Mouse (Mus musculus): ENCODE measurements at regions not wholly inside any gene's neighbourhood (a gene's known extent, or its start where the extent isn't known, plus 50 kb on each side); places are given as distances from the start of the nearest gene placed in this dataset.

DNA sequence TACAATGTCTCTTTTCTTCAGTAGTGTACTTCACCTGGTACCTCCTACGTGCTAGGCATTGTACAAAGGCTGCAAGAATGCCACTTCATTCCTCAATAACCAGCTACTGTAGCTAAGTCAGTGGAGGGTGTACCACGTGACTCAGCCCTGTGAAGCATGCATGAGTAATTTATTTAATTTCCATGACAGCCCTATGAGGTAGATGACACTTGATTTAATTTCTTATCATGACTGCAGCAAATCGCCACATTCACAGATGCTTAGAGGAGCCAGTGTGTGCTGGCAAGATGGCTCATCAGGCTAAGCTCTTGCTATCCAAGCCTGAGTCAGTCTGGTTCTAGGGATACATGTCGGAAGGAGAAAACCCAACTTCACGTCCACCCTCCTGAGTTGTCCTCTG is 642.0 kb upstream of the Tmem132c start:
- 80% methylated on average over 5 of the region's 5 CpGs for WGBS
- intact Hi-C loops (cut with DNase I) = no loop called here
- TF ChIP-seq POLR2A (IDR thresholded peaks at IDR 0.05; ENCODE audit: insufficient read depth, low read depth, low read length) (no peak), EP300 (IDR thresholded peaks at IDR 0.05; ENCODE audit: insufficient read depth, low read depth, low read length) (no peak), CTCF (IDR thresholded peaks at IDR 0.05) (no peak)
- no peak overlapping the region for H3K9ac ChIP-seq (ENCODE audit: low read depth, low read length)
- no peak for DNase-seq
- no peaks in the 10 kb centered on the region for H3K79me2 ChIP-seq (replicated peaks; ENCODE audit: control insufficient read depth, insufficient read depth, low read length)
- no peak overlapping the region for H3K4me3 ChIP-seq
- H3K27me3 ChIP-seq (ENCODE audit: control insufficient read depth, insufficient read depth, low read length) = no peaks in the 10 kb centered on the region
- H3K4me1 ChIP-seq (ENCODE audit: control insufficient read depth, insufficient read depth, low read length) = no peaks in the 10 kb centered on the region
- no peaks in the 10 kb centered on the region for H3K36me3 ChIP-seq (ENCODE audit: control insufficient read depth, insufficient read depth, low read length)
- H3K27ac ChIP-seq = no peak overlapping the region

DNA sequence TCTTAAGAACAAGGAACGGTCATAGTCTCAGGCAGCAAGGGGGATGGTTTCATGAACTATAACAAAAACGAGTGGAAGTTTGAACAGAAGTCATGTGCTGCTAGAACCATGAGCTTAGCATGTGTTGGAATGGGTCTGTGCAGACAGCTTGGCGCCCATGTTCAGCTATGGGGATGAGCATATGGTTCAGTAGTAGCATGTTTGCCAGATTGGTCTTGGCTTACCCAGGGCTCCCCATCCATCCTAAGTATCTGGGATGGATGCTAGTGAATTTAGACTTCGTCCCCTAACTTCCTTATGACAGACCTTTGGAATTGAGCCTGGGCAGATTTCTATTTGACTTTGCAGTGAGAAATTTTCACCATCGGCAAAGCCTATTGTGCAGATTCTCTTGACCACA is 634.9 kb upstream of the Tmem132c start:
- Histone ChIP-seq H3K79me2 (replicated peaks; ENCODE audit: control insufficient read depth, insufficient read depth, low read length) (no peaks in the 10 kb centered on the region), H3K36me3 (ENCODE audit: control insufficient read depth, insufficient read depth, low read length) (no peaks in the 10 kb centered on the region), H3K9ac (ENCODE audit: low read depth, low read length) (no peak overlapping the region), H3K4me1 (ENCODE audit: control insufficient read depth, insufficient read depth, low read length) (no peaks in the 10 kb centered on the region), H3K27me3 (ENCODE audit: control insufficient read depth, insufficient read depth, low read length) (no peaks in the 10 kb centered on the region), H3K27ac (no peak overlapping the region), H3K4me3 (no peak overlapping the region)
- 58% methylated on average over 5 of the region's 5 CpGs for WGBS
- TF ChIP-seq CTCF (IDR thresholded peaks at IDR 0.05) (no peak), EP300 (IDR thresholded peaks at IDR 0.05; ENCODE audit: insufficient read depth, low read depth, low read length) (no peak), POLR2A (IDR thresholded peaks at IDR 0.05; ENCODE audit: insufficient read depth, low read depth, low read length) (no peak)
- DNase-seq = no peak
- intact Hi-C loops (cut with DNase I) = no loop called here

DNA sequence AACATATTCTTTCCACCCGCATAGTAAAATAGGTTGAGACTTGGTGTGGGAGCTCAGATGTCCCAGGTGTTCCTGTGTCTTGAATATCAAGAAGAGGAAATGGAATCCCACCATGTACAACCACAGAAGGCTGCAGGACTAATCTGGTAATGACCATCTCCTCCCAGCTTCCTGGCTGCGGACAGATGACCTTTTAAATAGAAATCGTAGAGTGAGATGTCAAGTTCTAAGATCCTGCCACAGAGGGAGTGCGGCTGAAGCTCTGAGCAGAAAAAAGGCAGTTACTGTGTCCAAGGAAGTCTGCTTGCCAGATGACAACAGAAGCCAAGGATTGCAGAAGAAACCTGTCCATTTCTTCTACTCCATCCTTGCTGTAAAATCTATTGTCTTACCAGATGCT is 629.0 kb upstream of the Tmem132c start:
- Histone ChIP-seq H3K27me3 (ENCODE audit: control insufficient read depth, insufficient read depth, low read length) (no peaks in the 10 kb centered on the region), H3K9ac (ENCODE audit: low read depth, low read length) (no peak overlapping the region), H3K27ac (no peak overlapping the region), H3K4me1 (ENCODE audit: control insufficient read depth, insufficient read depth, low read length) (no peaks in the 10 kb centered on the region), H3K36me3 (ENCODE audit: control insufficient read depth, insufficient read depth, low read length) (no peaks in the 10 kb centered on the region), H3K4me3 (no peak overlapping the region), H3K79me2 (replicated peaks; ENCODE audit: control insufficient read depth, insufficient read depth, low read length) (no peaks in the 10 kb centered on the region)
- WGBS = 67% methylated on average over 4 of the region's 4 CpGs
- intact Hi-C loops (cut with DNase I) = no loop called here
- TF ChIP-seq POLR2A (IDR thresholded peaks at IDR 0.05; ENCODE audit: insufficient read depth, low read depth, low read length) (no peak), CTCF (IDR thresholded peaks at IDR 0.05) (no peak), EP300 (IDR thresholded peaks at IDR 0.05; ENCODE audit: insufficient read depth, low read depth, low read length) (no peak)
- no peak for DNase-seq

DNA sequence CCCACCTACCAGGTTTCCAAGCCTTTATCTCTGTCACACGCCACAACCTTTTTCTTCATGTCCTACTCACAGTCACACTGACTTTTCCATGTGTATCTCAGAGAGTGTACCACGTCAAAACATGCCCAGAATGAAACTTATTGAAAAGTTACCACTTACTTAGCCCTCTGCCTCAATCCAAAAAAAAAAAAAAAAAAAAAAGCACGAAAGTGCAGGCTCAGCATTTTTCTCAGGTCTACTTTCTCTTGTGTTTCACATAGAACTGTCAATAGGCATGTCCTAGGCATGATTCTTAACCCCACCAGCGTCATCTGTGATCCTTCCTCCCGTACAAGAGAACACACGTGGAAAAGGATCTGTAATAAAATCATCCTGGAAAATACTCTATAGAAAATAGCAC is 619.1 kb upstream of the Tmem132c start:
- 61% methylated on average over 6 of the region's 6 CpGs for WGBS
- H3K27me3 ChIP-seq (ENCODE audit: control insufficient read depth, insufficient read depth, low read length) = no peaks in the 10 kb centered on the region
- no peak overlapping the region for H3K27ac ChIP-seq
- intact Hi-C loops (cut with DNase I) = no loop called here
- no peak for DNase-seq
- TF ChIP-seq EP300 (IDR thresholded peaks at IDR 0.05; ENCODE audit: insufficient read depth, low read depth, low read length) (no peak), CTCF (IDR thresholded peaks at IDR 0.05) (no peak), POLR2A (IDR thresholded peaks at IDR 0.05; ENCODE audit: insufficient read depth, low read depth, low read length) (no peak)
- H3K79me2 ChIP-seq (replicated peaks; ENCODE audit: control insufficient read depth, insufficient read depth, low read length) = no peaks in the 10 kb centered on the region
- no peaks in the 10 kb centered on the region for H3K4me1 ChIP-seq (ENCODE audit: control insufficient read depth, insufficient read depth, low read length)
- H3K9ac ChIP-seq (ENCODE audit: low read depth, low read length) = no peak overlapping the region
- no peak overlapping the region for H3K4me3 ChIP-seq
- H3K36me3 ChIP-seq (ENCODE audit: control insufficient read depth, insufficient read depth, low read length) = no peaks in the 10 kb centered on the region

DNA sequence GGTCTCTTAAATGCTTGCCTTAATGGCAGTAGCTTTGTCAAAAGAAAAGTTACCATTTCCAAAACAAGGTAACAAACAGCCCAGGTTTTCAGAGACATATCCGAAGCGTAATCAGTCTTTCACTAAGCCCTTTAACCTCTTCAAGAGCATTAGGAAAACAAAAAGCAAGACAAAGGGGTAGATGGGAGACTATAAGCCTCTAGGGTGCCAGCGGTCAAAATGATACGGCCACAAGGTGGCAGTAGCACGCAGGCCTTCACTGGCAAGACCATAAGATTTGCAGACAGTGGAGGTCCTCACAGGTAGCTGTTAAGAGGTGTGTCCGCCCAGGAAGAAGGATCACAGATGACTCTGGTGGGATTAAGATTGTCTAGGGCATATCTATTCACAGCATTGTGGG is 618.4 kb upstream of the Tmem132c start:
- Histone ChIP-seq H3K27ac (no peak overlapping the region), H3K79me2 (replicated peaks; ENCODE audit: control insufficient read depth, insufficient read depth, low read length) (no peaks in the 10 kb centered on the region), H3K9ac (ENCODE audit: low read depth, low read length) (no peak overlapping the region), H3K4me3 (no peak overlapping the region), H3K4me1 (ENCODE audit: control insufficient read depth, insufficient read depth, low read length) (no peaks in the 10 kb centered on the region), H3K27me3 (ENCODE audit: control insufficient read depth, insufficient read depth, low read length) (no peaks in the 10 kb centered on the region), H3K36me3 (ENCODE audit: control insufficient read depth, insufficient read depth, low read length) (no peaks in the 10 kb centered on the region)
- intact Hi-C loops (cut with DNase I) = no loop called here
- 6% methylated on average over 6 of the region's 6 CpGs for WGBS
- TF ChIP-seq CTCF (IDR thresholded peaks at IDR 0.05) (peak; percentile 65), EP300 (IDR thresholded peaks at IDR 0.05; ENCODE audit: insufficient read depth, low read depth, low read length) (no peak), POLR2A (IDR thresholded peaks at IDR 0.05; ENCODE audit: insufficient read depth, low read depth, low read length) (no peak)
- peak in 1 of 2 experiments; percentile 25 for DNase-seq

DNA sequence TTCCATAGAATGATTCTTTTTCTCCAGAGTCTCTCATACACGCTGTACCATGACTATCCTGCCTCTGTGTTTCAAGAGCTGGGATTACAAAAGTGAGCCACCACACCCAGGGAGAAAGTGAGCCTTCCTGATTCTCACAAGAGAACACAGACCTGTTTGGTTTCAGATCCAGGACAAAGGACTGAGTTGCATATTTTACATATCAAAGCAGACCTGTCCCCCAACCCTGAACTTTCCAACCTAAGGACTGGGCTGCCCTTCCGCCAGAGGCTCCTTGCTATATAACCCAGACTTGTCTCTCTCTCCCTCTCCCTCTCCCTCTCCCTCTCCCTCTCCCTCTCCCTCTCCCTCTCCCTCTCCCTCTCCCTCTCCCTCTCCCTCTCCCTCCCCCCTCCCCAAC is 611.8 kb upstream of the Tmem132c start:
- intact Hi-C loops (cut with DNase I) = no loop called here
- Histone ChIP-seq H3K27ac (no peak overlapping the region), H3K4me3 (no peak overlapping the region), H3K4me1 (ENCODE audit: control insufficient read depth, insufficient read depth, low read length) (no peaks in the 10 kb centered on the region), H3K36me3 (ENCODE audit: control insufficient read depth, insufficient read depth, low read length) (no peaks in the 10 kb centered on the region), H3K79me2 (replicated peaks; ENCODE audit: control insufficient read depth, insufficient read depth, low read length) (no peaks in the 10 kb centered on the region), H3K27me3 (ENCODE audit: control insufficient read depth, insufficient read depth, low read length) (no peaks in the 10 kb centered on the region), H3K9ac (ENCODE audit: low read depth, low read length) (no peak overlapping the region)
- DNase-seq = no peak
- TF ChIP-seq POLR2A (IDR thresholded peaks at IDR 0.05; ENCODE audit: insufficient read depth, low read depth, low read length) = no peak
- TF ChIP-seq CTCF (IDR thresholded peaks at IDR 0.05) = no peak
- no peak for TF ChIP-seq EP300 (IDR thresholded peaks at IDR 0.05; ENCODE audit: insufficient read depth, low read depth, low read length)
- WGBS = 38% methylated on average over 2 of the region's 2 CpGs

Data from heart, adult 2 months (tissue).